Mouse (Mus musculus): ENCODE data around the gene Necab3.

Necab3 gene

GRCm38 (mm10) chr2:154571266-154571665 lies 12.6 kb upstream of the Necab3 start:
- no peak for DNase-seq

- no peak for DNase-seq
These were observed 12.0 kb upstream of the Necab3 start for GRCm38 (mm10) chr2:154570666-154571065.

- peak; percentile 96 for DNase-seq
These were observed 11.2 kb upstream of the Necab3 start, which contains the start of gene E2f1 for GRCm38 (mm10) chr2:154569836-154570286. TSS of gene E2f1 (minus strand) at chr2:154569892.

- DNase-seq = peak; percentile 64
These were observed 10.5 kb upstream of the Necab3 start for GRCm38 (mm10) chr2:154569071-154569748.

GRCm38 (mm10) chr2:154568329-154569070 lies 9.8 kb upstream of the Necab3 start:
- DNase-seq = no peak

- peak; percentile 62 for DNase-seq
These were observed 9.1 kb upstream of the Necab3 start for GRCm38 (mm10) chr2:154567766-154568165.

- DNase-seq = no peak
These were observed 8.0 kb upstream of the Necab3 start for GRCm38 (mm10) chr2:154566641-154567040.

GRCm38 (mm10) chr2:154565562-154565961 lies 6.9 kb upstream of the Necab3 start:
- DNase-seq = no peak

- no peak for DNase-seq
These were observed 5.0 kb upstream of the Necab3 start for GRCm38 (mm10) chr2:154563612-154564170.

- DNase-seq = no peak
These were observed 1.4 kb downstream of the Necab3 start for GRCm38 (mm10) chr2:154557184-154557832.

- DNase-seq = no peak
These were observed 3.5 kb downstream of the Necab3 start for GRCm38 (mm10) chr2:154555235-154555634.

- peak; percentile 84 for DNase-seq
These were observed 6.2 kb downstream of the Necab3 start for GRCm38 (mm10) chr2:154552424-154552907.

- no peak for DNase-seq
These were observed 6.8 kb downstream of the Necab3 start for GRCm38 (mm10) chr2:154551927-154552326.

GRCm38 (mm10) chr2:154551476-154551875 lies 7.2 kb downstream of the Necab3 start, which contains the start of gene Actl10:
TSS of gene Actl10 (plus strand) at chr2:154551776.
- no peak for DNase-seq

- DNase-seq = no peak
These were observed 7.8 kb downstream of the Necab3 start for GRCm38 (mm10) chr2:154550937-154551336.

GRCm38 (mm10) chr2:154549886-154550189 lies 8.9 kb downstream of the Necab3 start:
- DNase-seq = no peak

GRCm38 (mm10) chr2:154549127-154549885 lies 9.4 kb downstream of the Necab3 start:
- peak; percentile 65 for DNase-seq

GRCm38 (mm10) chr2:154548688-154549087 lies 10.0 kb downstream of the Necab3 start:
- peak; percentile 33 for DNase-seq

- DNase-seq = no peak
These were observed 12.0 kb downstream of the Necab3 start, which contains the start of gene 1700003F12Rik for GRCm38 (mm10) chr2:154546711-154547110. TSS of gene 1700003F12Rik (plus strand) at chr2:154547085.

GRCm38 (mm10) chr2:154543567-154544347 lies 14.9 kb downstream of the Necab3 start:
- peak; percentile 21 for DNase-seq

- no peak for DNase-seq
These were observed 17.1 kb downstream of the Necab3 start for GRCm38 (mm10) chr2:154541630-154542029.
